Mouse (Mus musculus): ENCODE measurements around the gene Iah1. TPM values are rescaled to one million over a fixed set of nuclear protein-coding genes. Genes with fewer than 3 reads are reported as not detected.
A peak's percentile ranks its signal among the peaks of the same experiment; 100 is the strongest.

The Iah1 gene
- polyA plus RNA-seq, 1 experiment from 2014 or later: 48.7 TPM

- H3K9me3 ChIP-seq (ENCODE audit: control insufficient read depth, low read length): no peaks in the 10 kb centered on the region
- 0% methylated on average over 28 of the region's 28 CpGs for WGBS
- peak; percentile 93 for ATAC-seq (ENCODE audit: insufficient number of reproducible peaks, insufficient read depth, low FRiP score, low read depth)
Observed at GRCm38 (mm10) chr12:21286243-21286622, 30.0 kb upstream of the Iah1 start, which contains the start of gene Itgb1bp1. Itgb1bp1 (minus strand) TSS chr12:21286284.

GRCm38 (mm10) chr12:21286712-21287650, 29.2 kb upstream of the Iah1 start:
- Histone ChIP-seq H3K4me1 (ENCODE audit: control insufficient read depth in 2 of 2, insufficient read depth in 2 of 2, low read length in 2 of 2) (peaks cover 8 to 18% of the 10 kb centered on the region in 2 experiments), H3K36me3 (ENCODE audit: control insufficient read depth, insufficient read depth, low read length) (peaks cover 21% of the 10 kb centered on the region), H3K27ac (replicated peaks in 1 of 2; ENCODE audit: control insufficient read depth in 1 of 2, insufficient read depth in 1 of 2, low read depth in 2 of 2, low read length in 2 of 2) (peak overlapping the region; percentile 86 to 90), H3K9ac (ENCODE audit: low read length) (peak overlapping the region; percentile 97), H3K27me3 (ENCODE audit: control insufficient read depth, insufficient read depth, low read length) (no peaks in the 10 kb centered on the region), H3K4me2 (ENCODE audit: low read length) (peak overlapping the region; percentile 94), H3K9me3 (ENCODE audit: control insufficient read depth, low read length) (no peaks in the 10 kb centered on the region), H3K4me3 (ENCODE audit: control insufficient read depth in 1 of 2, insufficient read depth in 1 of 2, low read depth in 1 of 2, low read length in 2 of 2) (peak overlapping the region; percentile 93)
- WGBS: 34% methylated on average over 18 of the region's 18 CpGs
- ATAC-seq (ENCODE audit: insufficient number of reproducible peaks, insufficient read depth, low FRiP score, low read depth): no peak

More at GRCm38 (mm10) chr12:21286243-21286622, 30.0 kb upstream of the Iah1 start, which contains the start of gene Itgb1bp1:
- Histone ChIP-seq H3K4me2 (ENCODE audit: low read length) (peak within 1 kb of the TSS; percentile 94), H3K36me3 (ENCODE audit: control insufficient read depth, insufficient read depth, low read length) (peaks cover 14% of the 10 kb centered on the region), H3K27me3 (ENCODE audit: control insufficient read depth, insufficient read depth, low read length) (no peaks in the 10 kb centered on the region), H3K4me1 (ENCODE audit: control insufficient read depth in 2 of 2, insufficient read depth in 2 of 2, low read length in 2 of 2) (peaks cover 8 to 18% of the 10 kb centered on the region in 2 experiments), H3K4me3 (ENCODE audit: control insufficient read depth in 1 of 2, insufficient read depth in 1 of 2, low read depth in 1 of 2, low read length in 2 of 2) (peak within 1 kb of the TSS; percentile 93), H3K9ac (ENCODE audit: low read length) (peak within 1 kb of the TSS; percentile 97), H3K27ac (replicated peaks in 1 of 2; ENCODE audit: control insufficient read depth in 1 of 2, insufficient read depth in 1 of 2, low read depth in 2 of 2, low read length in 2 of 2) (peak within 1 kb of the TSS; percentile 86 to 90)

GRCm38 (mm10) chr12:21288716-21289395, 27.3 kb upstream of the Iah1 start:
- H3K4me2 ChIP-seq (ENCODE audit: low read length): no peak overlapping the region
- H3K4me1 ChIP-seq (ENCODE audit: control insufficient read depth in 2 of 2, insufficient read depth in 2 of 2, low read length in 2 of 2): peaks cover 8 to 18% of the 10 kb centered on the region in 2 experiments
- H3K27ac ChIP-seq (replicated peaks in 1 of 2; ENCODE audit: control insufficient read depth in 1 of 2, insufficient read depth in 1 of 2, low read depth in 2 of 2, low read length in 2 of 2): peak overlapping the region in 1 of 2 experiments; percentile 32; a peak in 1 of 4 replicates
- WGBS: 70% methylated on average over 3 of the region's 3 CpGs
- no peak for ATAC-seq (ENCODE audit: insufficient number of reproducible peaks, insufficient read depth, low FRiP score, low read depth)
- H3K9ac ChIP-seq (ENCODE audit: low read length): no peak overlapping the region
- H3K4me3 ChIP-seq (ENCODE audit: control insufficient read depth in 1 of 2, insufficient read depth in 1 of 2, low read depth in 1 of 2, low read length in 2 of 2): no peak overlapping the region
- H3K27me3 ChIP-seq (ENCODE audit: control insufficient read depth, insufficient read depth, low read length): no peaks in the 10 kb centered on the region
- H3K9me3 ChIP-seq (ENCODE audit: control insufficient read depth, low read length): no peaks in the 10 kb centered on the region
- H3K36me3 ChIP-seq (ENCODE audit: control insufficient read depth, insufficient read depth, low read length): peaks cover 40% of the 10 kb centered on the region

GRCm38 (mm10) chr12:21289651-21290050, 26.5 kb upstream of the Iah1 start:
- Histone ChIP-seq H3K36me3 (ENCODE audit: control insufficient read depth, insufficient read depth, low read length) (peaks cover 48% of the 10 kb centered on the region), H3K27me3 (ENCODE audit: control insufficient read depth, insufficient read depth, low read length) (no peaks in the 10 kb centered on the region), H3K4me3 (ENCODE audit: control insufficient read depth in 1 of 2, insufficient read depth in 1 of 2, low read depth in 1 of 2, low read length in 2 of 2) (no peak overlapping the region), H3K27ac (replicated peaks in 1 of 2; ENCODE audit: control insufficient read depth in 1 of 2, insufficient read depth in 1 of 2, low read depth in 2 of 2, low read length in 2 of 2) (no peak overlapping the region), H3K4me1 (ENCODE audit: control insufficient read depth in 2 of 2, insufficient read depth in 2 of 2, low read length in 2 of 2) (peaks cover 8 to 18% of the 10 kb centered on the region in 2 experiments), H3K9me3 (ENCODE audit: control insufficient read depth, low read length) (no peaks in the 10 kb centered on the region), H3K4me2 (ENCODE audit: low read length) (no peak overlapping the region), H3K9ac (ENCODE audit: low read length) (no peak overlapping the region)
- 79% methylated on average over 6 of the region's 6 CpGs for WGBS
- ATAC-seq (ENCODE audit: insufficient number of reproducible peaks, insufficient read depth, low FRiP score, low read depth): no peak

GRCm38 (mm10) chr12:21298856-21299255, 17.3 kb upstream of the Iah1 start:
- ATAC-seq (ENCODE audit: insufficient number of reproducible peaks, insufficient read depth, low FRiP score, low read depth): no peak
- 88% methylated on average over 11 of the region's 11 CpGs for WGBS
- Histone ChIP-seq H3K36me3 (ENCODE audit: control insufficient read depth, insufficient read depth, low read length) (peaks cover 96% of the 10 kb centered on the region), H3K27me3 (ENCODE audit: control insufficient read depth, insufficient read depth, low read length) (no peaks in the 10 kb centered on the region), H3K4me3 (ENCODE audit: control insufficient read depth in 1 of 2, insufficient read depth in 1 of 2, low read depth in 1 of 2, low read length in 2 of 2) (no peak overlapping the region), H3K27ac (replicated peaks in 1 of 2; ENCODE audit: control insufficient read depth in 1 of 2, insufficient read depth in 1 of 2, low read depth in 2 of 2, low read length in 2 of 2) (no peak overlapping the region), H3K9ac (ENCODE audit: low read length) (no peak overlapping the region), H3K4me1 (ENCODE audit: control insufficient read depth in 2 of 2, insufficient read depth in 2 of 2, low read length in 2 of 2) (no peaks in the 10 kb centered on the region), H3K4me2 (ENCODE audit: low read length) (no peak overlapping the region), H3K9me3 (ENCODE audit: control insufficient read depth, low read length) (no peaks in the 10 kb centered on the region)

GRCm38 (mm10) chr12:21301324-21301723, 14.9 kb upstream of the Iah1 start:
- Histone ChIP-seq H3K36me3 (ENCODE audit: control insufficient read depth, insufficient read depth, low read length) (peaks cover 97% of the 10 kb centered on the region), H3K4me3 (ENCODE audit: control insufficient read depth in 1 of 2, insufficient read depth in 1 of 2, low read depth in 1 of 2, low read length in 2 of 2) (no peak overlapping the region), H3K4me1 (ENCODE audit: control insufficient read depth in 2 of 2, insufficient read depth in 2 of 2, low read length in 2 of 2) (no peaks in the 10 kb centered on the region), H3K4me2 (ENCODE audit: low read length) (no peak overlapping the region), H3K9me3 (ENCODE audit: control insufficient read depth, low read length) (no peaks in the 10 kb centered on the region), H3K9ac (ENCODE audit: low read length) (no peak overlapping the region), H3K27ac (replicated peaks in 1 of 2; ENCODE audit: control insufficient read depth in 1 of 2, insufficient read depth in 1 of 2, low read depth in 2 of 2, low read length in 2 of 2) (no peak overlapping the region), H3K27me3 (ENCODE audit: control insufficient read depth, insufficient read depth, low read length) (no peaks in the 10 kb centered on the region)
- ATAC-seq (ENCODE audit: insufficient number of reproducible peaks, insufficient read depth, low FRiP score, low read depth): no peak
- 71% methylated on average over 7 of the region's 7 CpGs for WGBS

- Histone ChIP-seq H3K27me3 (ENCODE audit: control insufficient read depth, insufficient read depth, low read length) (no peaks in the 10 kb centered on the region), H3K27ac (replicated peaks in 1 of 2; ENCODE audit: control insufficient read depth in 1 of 2, insufficient read depth in 1 of 2, low read depth in 2 of 2, low read length in 2 of 2) (0 out of 4 replicates have a peak overlapping the region, but pooled peaks of 1 of the 2 experiments have one; percentile 10), H3K36me3 (ENCODE audit: control insufficient read depth, insufficient read depth, low read length) (peaks cover 97% of the 10 kb centered on the region), H3K9me3 (ENCODE audit: control insufficient read depth, low read length) (no peaks in the 10 kb centered on the region), H3K9ac (ENCODE audit: low read length) (no peak overlapping the region), H3K4me1 (ENCODE audit: control insufficient read depth in 2 of 2, insufficient read depth in 2 of 2, low read length in 2 of 2) (no peaks in the 10 kb centered on the region), H3K4me3 (ENCODE audit: control insufficient read depth in 1 of 2, insufficient read depth in 1 of 2, low read depth in 1 of 2, low read length in 2 of 2) (no peak overlapping the region), H3K4me2 (ENCODE audit: low read length) (no peak overlapping the region)
- no peak for ATAC-seq (ENCODE audit: insufficient number of reproducible peaks, insufficient read depth, low FRiP score, low read depth)
- 89% methylated on average over 8 of the region's 8 CpGs for WGBS
Observed at GRCm38 (mm10) chr12:21301932-21302331, 14.3 kb upstream of the Iah1 start.

Data from heart, embryonic 14.5 days (tissue).